Mouse (Mus musculus) cortical plate, adult 2 months (tissue): ENCODE results near the gene Map2. TPM values are rescaled to one million over a fixed set of nuclear protein-coding genes. Genes with fewer than 3 reads are reported as not detected.
A peak's percentile ranks its signal among the peaks of the same experiment; 100 is the strongest.

ENCODE experiments used
- H3K27ac ChIP-seq: fragments of 200-500 bp; 2 replicates; pipeline ENCODE4 v1.5.1; 2012; ENCODE audit warnings: low read length, control low read depth, inconsistent platforms; ENCODE audit not compliant: insufficient read depth
- H3K4me1 ChIP-seq: fragments of 200-500 bp; 2 replicates; pipeline ENCODE4 v1.6.1; 2011; ENCODE audit warnings: low read length; ENCODE audit not compliant: control insufficient read depth, insufficient read depth
- H3K4me3 ChIP-seq: fragments of 200-500 bp; 2 replicates; pipeline ENCODE4 v1.5.1; 2011; ENCODE audit warnings: mild to moderate bottlenecking, low read length, control low read depth; ENCODE audit not compliant: insufficient read depth
- CTCF ChIP-seq: fragments of 200-500 bp; IDR thresholded peaks from 2 replicates; pipeline ENCODE4 v1.5.1; 2011; ENCODE audit warnings: mild to moderate bottlenecking, control low read depth, low read length; ENCODE audit not compliant: insufficient read depth; ENCODE audit errors: extremely low read depth
- POLR2A ChIP-seq: fragments of 200-500 bp; IDR thresholded peaks from 2 replicates; pipeline ENCODE4 v1.6.1; 2011; ENCODE audit warnings: mild to moderate bottlenecking, low read length, control low read depth; ENCODE audit not compliant: insufficient read depth; ENCODE audit errors: extremely low read depth
- polyA plus RNA-seq: library from polyadenylated mRNA; depleted of rRNA; stranded (reverse); fragments of >200 nt; gene quantifications from 2 replicates; pipeline ENCODE4 v1.2.3, GENCODE M21; 2012

Map2 gene
- polyA plus RNA-seq, 1 experiment = 479 TPM

- TF ChIP-seq POLR2A = no peak
- no peak for TF ChIP-seq CTCF
- H3K4me1 ChIP-seq = peaks cover 11% of the 10 kb centered on the region
- H3K4me3 ChIP-seq = peak overlapping the region; percentile 50; the same call in 1 of the 2 replicates
- H3K27ac ChIP-seq = no peak overlapping the region
Observed at GRCm38 (mm10) chr1:66324951-66325350, 149.9 kb downstream of the Map2 start.

GRCm38 (mm10) chr1:66328996-66329395 is 153.9 kb downstream of the Map2 start:
- TF ChIP-seq POLR2A (no peak), CTCF (no peak)

GRCm38 (mm10) chr1:66329534-66329933 is 154.5 kb downstream of the Map2 start:
- Histone ChIP-seq H3K4me3 (no peak overlapping the region), H3K4me1 (peaks cover 5% of the 10 kb centered on the region; the same call in 1 of the 2 replicates), H3K27ac (no peak overlapping the region)
- TF ChIP-seq CTCF = no peak
- TF ChIP-seq POLR2A = no peak

More at GRCm38 (mm10) chr1:66328996-66329395, 153.9 kb downstream of the Map2 start:
- Histone ChIP-seq H3K27ac (no peak overlapping the region), H3K4me3 (no peak overlapping the region), H3K4me1 (peaks cover 7% of the 10 kb centered on the region)

GRCm38 (mm10) chr1:66335724-66336284 is 160.7 kb downstream of the Map2 start:
- TF ChIP-seq CTCF (no peak), POLR2A (no peak)
- H3K4me1 ChIP-seq = peaks cover 8% of the 10 kb centered on the region
- H3K4me3 ChIP-seq = no peak overlapping the region
- H3K27ac ChIP-seq = no peak overlapping the region

GRCm38 (mm10) chr1:66339213-66339612 is 164.1 kb downstream of the Map2 start:
- Histone ChIP-seq H3K27ac (no peak overlapping the region), H3K4me3 (no peak overlapping the region), H3K4me1 (peaks cover 9% of the 10 kb centered on the region)
- TF ChIP-seq CTCF = no peak
- TF ChIP-seq POLR2A = no peak

GRCm38 (mm10) chr1:66348404-66349165 is 173.5 kb downstream of the Map2 start:
- TF ChIP-seq POLR2A (no peak), CTCF (no peak)
- Histone ChIP-seq H3K4me3 (no peak overlapping the region), H3K4me1 (peaks cover 8% of the 10 kb centered on the region), H3K27ac (no peak overlapping the region)

- no peak for TF ChIP-seq CTCF
- H3K4me1 ChIP-seq = peaks cover 7% of the 10 kb centered on the region
- H3K27ac ChIP-seq = peak overlapping the region; percentile 47; the same call in 1 of the 2 replicates
- no peak overlapping the region for H3K4me3 ChIP-seq
Observed at GRCm38 (mm10) chr1:66349166-66349835, 174.2 kb downstream of the Map2 start.

GRCm38 (mm10) chr1:66351366-66351765 is 176.3 kb downstream of the Map2 start:
- H3K27ac ChIP-seq = no peak overlapping the region
- TF ChIP-seq CTCF = no peak
- no peak for TF ChIP-seq POLR2A
- peaks cover 5% of the 10 kb centered on the region; the same call in 1 of the 2 replicates for H3K4me1 ChIP-seq
- H3K4me3 ChIP-seq = no peak overlapping the region

- H3K27ac ChIP-seq = no peak overlapping the region
- no peak overlapping the region for H3K4me3 ChIP-seq
- peaks cover 9% of the 10 kb centered on the region for H3K4me1 ChIP-seq
- TF ChIP-seq CTCF (no peak), POLR2A (no peak)
Observed at GRCm38 (mm10) chr1:66361799-66362198, 186.7 kb downstream of the Map2 start.

- Histone ChIP-seq H3K4me1 (peaks cover 9% of the 10 kb centered on the region), H3K4me3 (no peak overlapping the region), H3K27ac (no peak overlapping the region)
- TF ChIP-seq POLR2A (no peak), CTCF (no peak)
Observed at GRCm38 (mm10) chr1:66363285-66363684, 188.2 kb downstream of the Map2 start.
